Mouse (Mus musculus): ENCODE measurements around the gene Bpgm. TPM values are rescaled to one million over a fixed set of nuclear protein-coding genes. Genes with fewer than 3 reads are reported as not detected.

Bpgm gene
- total and polyA plus RNA-seq, 2 experiments: 7.0 to 9.1 TPM

DNA sequence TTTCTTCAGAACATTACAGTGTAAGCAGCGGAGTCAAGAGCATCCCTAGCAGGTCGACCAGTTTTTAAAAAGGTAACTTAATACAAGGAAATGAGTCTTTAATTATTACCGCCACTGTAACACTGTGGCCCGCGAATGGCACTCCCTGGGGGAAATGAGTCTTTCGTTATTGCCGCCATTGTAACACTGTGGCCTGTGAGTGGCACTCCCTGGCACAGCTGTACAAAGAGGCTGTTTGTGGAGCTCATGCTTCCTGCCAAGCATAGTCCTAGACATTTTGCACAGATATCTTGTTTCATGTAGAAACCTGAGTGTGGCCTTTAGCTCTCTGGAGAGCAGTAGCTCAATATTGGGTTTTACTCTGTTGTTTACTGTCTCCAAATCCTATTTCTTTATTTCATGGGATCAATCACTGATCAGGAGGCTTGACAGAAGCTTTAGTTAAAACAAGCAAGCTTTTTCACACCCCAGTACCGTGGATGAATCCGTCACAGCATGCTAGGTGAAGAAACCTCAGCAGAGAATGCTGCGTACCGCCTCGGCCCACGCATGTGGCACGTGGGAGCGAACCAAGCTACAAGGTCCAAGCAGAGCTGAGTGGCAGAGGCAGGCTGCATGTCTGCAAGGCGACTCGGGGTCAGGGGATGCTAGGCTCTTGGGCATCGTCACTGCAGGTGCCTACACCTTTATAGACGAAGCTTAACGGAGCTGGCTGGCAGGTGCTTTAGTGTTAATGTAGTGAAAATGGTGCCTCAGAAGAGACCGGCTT is 17.5 kb downstream of the Bpgm start:
- H3K79me2 ChIP-seq (ENCODE audit: control insufficient read depth, insufficient read depth, low read length): no peaks in the 10 kb centered on the region; the same call in 1 of the 2 replicates
- 94% methylated on average over 21 of the region's 21 CpGs for WGBS
- H3K36me3 ChIP-seq (ENCODE audit: control insufficient read depth, insufficient read depth, low read length): no peaks in the 10 kb centered on the region
- DNase-seq (ENCODE audit: extremely low read depth, low read depth, low spot score): no peak
- no peak overlapping the region for H3K9ac ChIP-seq (ENCODE audit: low read depth, low read length)
- H3K4me1 ChIP-seq (ENCODE audit: control insufficient read depth, insufficient read depth, low read length): peaks cover 8% of the 10 kb centered on the region
- TF ChIP-seq CTCF (IDR thresholded peaks at IDR 0.05; ENCODE audit: low read depth, low read length) (no peak), POLR2A (IDR thresholded peaks at IDR 0.05; ENCODE audit: extremely low read depth, insufficient read depth, low read length) (no peak)
- H3K27me3 ChIP-seq (ENCODE audit: control insufficient read depth, insufficient read depth, low read length): no peaks in the 10 kb centered on the region
- no peak overlapping the region for H3K27ac ChIP-seq (replicated peaks; ENCODE audit: insufficient read depth, low read depth, low read length)
- no peak overlapping the region for H3K4me3 ChIP-seq (ENCODE audit: insufficient read depth, low read depth, low read length)

DNA sequence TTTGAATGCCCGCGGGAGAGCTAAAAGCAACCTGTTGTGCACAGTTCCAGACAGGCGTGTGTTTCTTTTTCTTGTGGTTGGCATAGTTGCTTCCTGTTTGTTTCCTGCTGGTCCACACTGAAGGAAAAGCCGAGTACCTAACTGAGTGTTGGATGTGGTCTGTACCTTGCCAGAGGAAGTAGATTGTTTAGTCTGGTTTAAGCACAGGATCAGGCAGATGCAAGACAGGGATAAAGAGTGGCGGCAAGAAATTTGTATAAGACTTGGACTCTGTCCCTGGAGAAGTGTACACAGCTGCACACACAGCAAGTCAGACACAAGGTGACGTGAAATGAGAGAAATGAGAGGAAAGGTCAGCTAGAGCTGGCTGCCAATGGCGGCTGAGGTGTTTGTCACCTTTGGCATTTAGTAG is 19.1 kb downstream of the Bpgm start:
- 22% methylated on average over 7 of the region's 7 CpGs for WGBS
- peak; percentile 89 for DNase-seq (ENCODE audit: extremely low read depth, low read depth, low spot score)
- TF ChIP-seq CTCF (IDR thresholded peaks at IDR 0.05; ENCODE audit: low read depth, low read length) (no peak), POLR2A (IDR thresholded peaks at IDR 0.05; ENCODE audit: extremely low read depth, insufficient read depth, low read length) (no peak)
- Histone ChIP-seq H3K36me3 (ENCODE audit: control insufficient read depth, insufficient read depth, low read length) (no peaks in the 10 kb centered on the region), H3K27me3 (ENCODE audit: control insufficient read depth, insufficient read depth, low read length) (no peaks in the 10 kb centered on the region), H3K4me1 (ENCODE audit: control insufficient read depth, insufficient read depth, low read length) (peaks cover 8% of the 10 kb centered on the region), H3K4me3 (ENCODE audit: insufficient read depth, low read depth, low read length) (peak overlapping the region; percentile 30), H3K79me2 (ENCODE audit: control insufficient read depth, insufficient read depth, low read length) (no peaks in the 10 kb centered on the region; the same call in 1 of the 2 replicates), H3K27ac (replicated peaks; ENCODE audit: insufficient read depth, low read depth, low read length) (peak overlapping the region; percentile 96), H3K9ac (ENCODE audit: low read depth, low read length) (peak overlapping the region; percentile 38)

DNA sequence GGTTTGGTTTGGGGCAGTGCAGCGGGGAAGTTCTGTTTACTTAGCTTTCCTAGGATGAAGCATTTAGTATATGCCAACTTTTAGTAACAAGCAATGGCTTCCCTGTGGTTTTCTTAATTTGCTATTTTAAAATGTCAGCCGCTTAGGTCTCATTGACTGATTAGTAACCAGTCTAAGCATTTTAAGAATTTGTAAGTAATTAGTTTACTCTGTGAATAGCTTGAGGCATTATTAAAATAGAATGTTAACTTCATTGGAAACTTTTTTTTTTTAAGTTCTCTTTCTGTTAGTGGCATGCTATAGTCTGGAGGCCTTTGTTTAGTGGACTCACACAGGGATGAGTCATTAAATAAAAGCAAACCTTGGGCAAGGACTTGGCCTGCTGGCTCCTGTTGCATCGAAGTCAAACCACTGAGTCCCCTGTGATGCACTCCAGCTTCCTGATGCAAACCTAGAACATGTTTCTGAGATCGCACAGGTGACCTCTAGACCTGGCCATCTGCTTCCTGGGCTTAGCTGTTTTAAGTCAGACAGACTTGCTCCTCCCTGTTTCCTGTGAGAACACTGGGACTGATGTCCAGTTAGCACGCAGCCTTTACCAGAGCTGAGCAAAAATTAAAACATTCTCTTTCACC is 22.1 kb downstream of the Bpgm start:
- Histone ChIP-seq H3K4me3 (ENCODE audit: insufficient read depth, low read depth, low read length) (no peak overlapping the region), H3K9ac (ENCODE audit: low read depth, low read length) (no peak overlapping the region), H3K27ac (replicated peaks; ENCODE audit: insufficient read depth, low read depth, low read length) (no peak overlapping the region), H3K4me1 (ENCODE audit: control insufficient read depth, insufficient read depth, low read length) (peaks cover 8% of the 10 kb centered on the region), H3K36me3 (ENCODE audit: control insufficient read depth, insufficient read depth, low read length) (no peaks in the 10 kb centered on the region), H3K79me2 (ENCODE audit: control insufficient read depth, insufficient read depth, low read length) (no peaks in the 10 kb centered on the region; the same call in 1 of the 2 replicates), H3K27me3 (ENCODE audit: control insufficient read depth, insufficient read depth, low read length) (no peaks in the 10 kb centered on the region)
- TF ChIP-seq CTCF (IDR thresholded peaks at IDR 0.05; ENCODE audit: low read depth, low read length) (no peak), POLR2A (IDR thresholded peaks at IDR 0.05; ENCODE audit: extremely low read depth, insufficient read depth, low read length) (no peak)
- no peak for DNase-seq (ENCODE audit: extremely low read depth, low read depth, low spot score)
- 74% methylated on average over 5 of the region's 5 CpGs for WGBS

- DNase-seq (ENCODE audit: extremely low read depth, low read depth, low spot score): no peak
- Histone ChIP-seq H3K9ac (ENCODE audit: low read depth, low read length) (no peak overlapping the region), H3K27ac (replicated peaks; ENCODE audit: insufficient read depth, low read depth, low read length) (no peak overlapping the region), H3K4me1 (ENCODE audit: control insufficient read depth, insufficient read depth, low read length) (no peaks in the 10 kb centered on the region; the same call in 1 of the 2 replicates), H3K36me3 (ENCODE audit: control insufficient read depth, insufficient read depth, low read length) (no peaks in the 10 kb centered on the region; the same call in 1 of the 2 replicates), H3K79me2 (ENCODE audit: control insufficient read depth, insufficient read depth, low read length) (no peaks in the 10 kb centered on the region; the same call in 1 of the 2 replicates), H3K4me3 (ENCODE audit: insufficient read depth, low read depth, low read length) (no peak overlapping the region), H3K27me3 (ENCODE audit: control insufficient read depth, insufficient read depth, low read length) (no peaks in the 10 kb centered on the region)
- no peak for TF ChIP-seq POLR2A (IDR thresholded peaks at IDR 0.05; ENCODE audit: extremely low read depth, insufficient read depth, low read length)
- no peak for TF ChIP-seq CTCF (IDR thresholded peaks at IDR 0.05; ENCODE audit: low read depth, low read length)
- 96% methylated on average over 7 of the region's 7 CpGs for WGBS
These were observed 26.3 kb downstream of the Bpgm start for GRCm38 (mm10) chr6:34502291-34502690.

GRCm38 (mm10) chr6:34505957-34506356 is 29.9 kb downstream of the Bpgm start:
- Histone ChIP-seq H3K79me2 (ENCODE audit: control insufficient read depth, insufficient read depth, low read length) (no peaks in the 10 kb centered on the region), H3K4me3 (ENCODE audit: insufficient read depth, low read depth, low read length) (no peak overlapping the region), H3K36me3 (ENCODE audit: control insufficient read depth, insufficient read depth, low read length) (no peaks in the 10 kb centered on the region; the same call in 1 of the 2 replicates), H3K27ac (replicated peaks; ENCODE audit: insufficient read depth, low read depth, low read length) (no peak overlapping the region), H3K27me3 (ENCODE audit: control insufficient read depth, insufficient read depth, low read length) (no peaks in the 10 kb centered on the region), H3K4me1 (ENCODE audit: control insufficient read depth, insufficient read depth, low read length) (no peaks in the 10 kb centered on the region), H3K9ac (ENCODE audit: low read depth, low read length) (no peak overlapping the region)
- DNase-seq (ENCODE audit: extremely low read depth, low read depth, low spot score): no peak
- WGBS: 92% methylated on average over 11 of the region's 11 CpGs
- TF ChIP-seq CTCF (IDR thresholded peaks at IDR 0.05; ENCODE audit: low read depth, low read length) (no peak), POLR2A (IDR thresholded peaks at IDR 0.05; ENCODE audit: extremely low read depth, insufficient read depth, low read length) (no peak)

Measured in liver, adult 2 months (tissue).